Mouse (Mus musculus) C2C12 (cell line): ENCODE measurements around the gene Tnpo3. TPM values are rescaled to one million over a fixed set of nuclear protein-coding genes. Genes with fewer than 3 reads are reported as not detected.

Experiments used
- H3K27me3 ChIP-seq: one replicate; pipeline ENCODE4 v1.6.1; 2011; ENCODE audit not compliant: control insufficient read depth, insufficient read depth, insufficient read length
- H3K36me3 ChIP-seq: one replicate; pipeline ENCODE4 v1.6.1; 2011; ENCODE audit not compliant: control insufficient read depth, insufficient read depth
- H3K4me3 ChIP-seq: one replicate; pipeline ENCODE4 v1.5.1; 2011; ENCODE audit warnings: mild to moderate bottlenecking, control low read depth; ENCODE audit not compliant: poor library complexity, insufficient read depth, severe bottlenecking
- H3K79me2 ChIP-seq: one replicate; pipeline ENCODE4 v1.6.1; 2011; ENCODE audit not compliant: control insufficient read depth, insufficient read depth
- H3K79me3 ChIP-seq: one replicate; pipeline ENCODE4 v1.6.1; 2011; ENCODE audit warnings: low read depth, control low read depth
- H3ac ChIP-seq: one replicate; pipeline ENCODE3; 2011; ENCODE audit warnings: low read depth; ENCODE audit not compliant: control insufficient read depth, insufficient read length
- CEBPB ChIP-seq: IDR thresholded peaks from one replicate; pipeline ENCODE4 v1.6.1; 2011; ENCODE audit warnings: low read depth, mild to moderate bottlenecking, control low read depth, moderate library complexity
- CTCF ChIP-seq: IDR thresholded peaks from one replicate; pipeline ENCODE4 v1.5.1; 2011; ENCODE audit not compliant: control insufficient read depth, insufficient read depth, insufficient read length
- FOSL1 ChIP-seq: IDR thresholded peaks from one replicate; pipeline ENCODE4 v1.8.0; 2011; ENCODE audit warnings: mild to moderate bottlenecking, low read length; ENCODE audit not compliant: poor library complexity, insufficient read depth, severe bottlenecking
- MAX ChIP-seq: IDR thresholded peaks from one replicate; pipeline ENCODE4 v1.6.1; 2011; ENCODE audit warnings: mild to moderate bottlenecking, control low read depth
- MYOD1 ChIP-seq: IDR thresholded peaks from one replicate; pipeline ENCODE4 v1.6.1; 2011; ENCODE audit warnings: low read depth; ENCODE audit not compliant: control insufficient read depth, insufficient read length
- MYOG ChIP-seq: IDR thresholded peaks from one replicate; pipeline ENCODE4 v1.6.1; 2011; ENCODE audit not compliant: control insufficient read depth, insufficient read length; ENCODE audit errors: extremely low read depth
- USF1 ChIP-seq: IDR thresholded peaks from one replicate; pipeline ENCODE4 v1.6.1; 2011; ENCODE audit warnings: low read depth, mild to moderate bottlenecking, control low read depth, moderate library complexity
- polyA plus RNA-seq: library from polyadenylated mRNA; unstranded; fragments of >200 nt; fragmentation: generic; extraction: Trizol; gene quantifications from one replicate; pipeline ENCODE4 v1.2.1, GENCODE M21; 2012; ENCODE audit warnings: missing spikeins

Gene Tnpo3
- polyA plus RNA-seq, 1 experiment: 29.4 TPM

DNA sequence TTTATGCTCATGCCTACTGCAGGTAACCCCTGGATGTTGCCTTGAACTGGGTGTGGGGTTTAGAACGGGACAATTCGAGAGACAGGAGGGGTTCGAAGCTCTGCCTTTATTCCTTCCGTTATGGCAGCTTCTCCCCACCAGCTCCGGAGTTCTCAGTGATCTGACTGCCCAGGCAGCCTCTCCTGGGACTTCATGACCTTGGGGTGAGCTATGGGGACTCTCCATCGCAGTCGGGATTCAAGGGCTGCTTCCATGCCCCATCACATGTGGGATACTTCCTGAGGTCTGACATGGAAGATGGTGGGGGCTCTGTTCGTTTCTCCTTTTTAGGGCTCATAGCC lies 81.6 kb downstream of the Tnpo3 start:
- Histone ChIP-seq H3K36me3 (no peaks in the 10 kb centered on the region), H3ac (no peak overlapping the region), H3K4me3 (no peak overlapping the region), H3K79me2 (no peaks in the 10 kb centered on the region), H3K79me3 (no peaks in the 10 kb centered on the region), H3K27me3 (no peaks in the 10 kb centered on the region)
- TF ChIP-seq FOSL1 (no peak), CTCF (no peak), CEBPB (no peak), MYOD1 (no peak), MAX (no peak), USF1 (no peak), MYOG (no peak)

- no peak overlapping the region for H3ac ChIP-seq
- no peaks in the 10 kb centered on the region for H3K36me3 ChIP-seq
- H3K4me3 ChIP-seq: peak overlapping the region; percentile 23
- H3K79me3 ChIP-seq: no peaks in the 10 kb centered on the region
- TF ChIP-seq FOSL1: no peak
- no peak for TF ChIP-seq USF1
- TF ChIP-seq CEBPB: no peak
- no peak for TF ChIP-seq CTCF
- no peak for TF ChIP-seq MYOG
- no peak for TF ChIP-seq MYOD1
- no peak for TF ChIP-seq MAX
- no peaks in the 10 kb centered on the region for H3K79me2 ChIP-seq
- H3K27me3 ChIP-seq: no peaks in the 10 kb centered on the region
Observed at GRCm38 (mm10) chr6:29527361-29528164, 82.1 kb downstream of the Tnpo3 start.

- Histone ChIP-seq H3K36me3 (no peaks in the 10 kb centered on the region), H3K4me3 (peak within 1 kb of the TSS; percentile 23), H3ac (peak within 1 kb of the TSS; percentile 85), H3K79me3 (no peaks in the 10 kb centered on the region), H3K27me3 (no peaks in the 10 kb centered on the region), H3K79me2 (no peaks in the 10 kb centered on the region)
- TF ChIP-seq CTCF: no peak
- TF ChIP-seq CEBPB: no peak
- TF ChIP-seq USF1: no peak
Observed at GRCm38 (mm10) chr6:29526281-29527251, 83.1 kb downstream of the Tnpo3 start, which contains the start of gene Irf5. TSS of gene Irf5 (plus strand) at chr6:29526625.

DNA sequence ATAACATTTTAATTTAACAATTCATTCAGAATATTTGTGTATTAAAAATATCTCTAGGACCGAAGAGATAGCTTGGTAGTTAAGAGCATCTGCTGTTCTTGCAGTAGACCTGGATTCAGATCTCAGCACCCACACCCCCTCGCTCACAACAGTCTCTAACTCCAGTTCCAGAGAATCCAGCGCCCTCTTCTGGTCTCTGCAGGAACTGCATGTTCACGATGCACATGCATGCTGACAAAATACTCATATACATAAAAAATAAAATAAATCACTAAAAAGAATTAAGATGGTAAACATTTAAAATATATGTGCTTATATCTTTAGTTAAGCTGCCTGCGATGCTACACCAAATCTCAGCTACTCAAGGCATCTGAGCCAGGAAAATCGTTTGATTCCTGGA lies 84.4 kb downstream of the Tnpo3 start:
- Histone ChIP-seq H3K79me3 (no peaks in the 10 kb centered on the region), H3ac (no peak overlapping the region), H3K36me3 (no peaks in the 10 kb centered on the region), H3K79me2 (no peaks in the 10 kb centered on the region), H3K27me3 (peaks cover 6% of the 10 kb centered on the region), H3K4me3 (no peak overlapping the region)
- TF ChIP-seq CEBPB (no peak), CTCF (no peak), MYOD1 (no peak), USF1 (no peak), MAX (no peak), MYOG (no peak), FOSL1 (no peak)

- Histone ChIP-seq H3K79me2 (no peaks in the 10 kb centered on the region), H3K79me3 (no peaks in the 10 kb centered on the region), H3K36me3 (no peaks in the 10 kb centered on the region), H3ac (no peak overlapping the region), H3K27me3 (peaks cover 6% of the 10 kb centered on the region), H3K4me3 (no peak overlapping the region)
- TF ChIP-seq FOSL1 (no peak), MYOG (no peak), MYOD1 (no peak), CTCF (no peak), CEBPB (no peak), MAX (no peak)
Observed at GRCm38 (mm10) chr6:29524034-29524489, 85.6 kb downstream of the Tnpo3 start.
